Comparison of ENCODE assay signal across 23 mouse cellular contexts in genomic region chr5:13354913-13355312, GRCm38 (mm10).
DNase-seq lines count a peak whose midpoint lies in the region; ATAC-seq and TF ChIP-seq lines count a peak whose summit lies in the region.
"Had no signal": no experiment of that assay in that cellular context is flagged by ENCODE, and none has a peak within 500 bp of the region (broad histone marks: within the 10 kb centered on the region; RNA-seq: fewer than 3 reads in every experiment).

No protein-coding gene starts in this region.

- no peak overlapping the region for H3K9ac ChIP-seq in forebrain, postnatal 0 days
- H3K9ac ChIP-seq in forebrain, embryonic 14.5 days (ENCODE audit: low read length), result no peak overlapping the region
- H3K9ac ChIP-seq: forebrain, embryonic 13.5 days; hindbrain, embryonic 13.5 days; intestine, embryonic 15.5 days had no signal

- no peak for TF ChIP-seq CTCF in forebrain, postnatal 0 days (IDR thresholded peaks at IDR 0.05; ENCODE audit: low read depth)

- no peaks in the 10 kb centered on the region for H3K27me3 ChIP-seq in forebrain, postnatal 0 days (ENCODE audit: insufficient read depth, low read length)
- H3K27me3 ChIP-seq in forebrain, embryonic 14.5 days (replicated peaks; ENCODE audit: control insufficient read depth, insufficient read depth, low read length), result no peaks in the 10 kb centered on the region
- H3K27me3 ChIP-seq: forebrain, embryonic 13.5 days; hindbrain, embryonic 13.5 days; intestine, embryonic 15.5 days had no signal

- no peaks in the 10 kb centered on the region for H3K36me3 ChIP-seq in forebrain, postnatal 0 days (ENCODE audit: insufficient read depth)
- H3K36me3 ChIP-seq in forebrain, embryonic 14.5 days (ENCODE audit: control insufficient read depth, insufficient read depth, low read length), result no peaks in the 10 kb centered on the region
- H3K36me3 ChIP-seq: forebrain, embryonic 10.5 days; hindbrain, embryonic 10.5 days; hindbrain, embryonic 13.5 days; intestine, embryonic 15.5 days had no signal

- ATAC-seq in forebrain, postnatal 0 days, result peak; percentile 38; the same call in 1 of the 2 replicates
- ATAC-seq in forebrain, embryonic 14.5 days, result no peak
- ATAC-seq: activated CD4-positive, CD25-positive, alpha-beta regulatory T cell, adult 4 months; CD4-positive, CD25-positive, alpha-beta regulatory T cell, adult 4 months; forebrain, embryonic 13.5 days; hindbrain, embryonic 16.5 days; intestine, embryonic 15.5 days had no signal

- no peaks in the 10 kb centered on the region for H3K9me3 ChIP-seq in forebrain, postnatal 0 days (ENCODE audit: low read length)
- no peaks in the 10 kb centered on the region for H3K9me3 ChIP-seq in forebrain, embryonic 14.5 days (replicated peaks; ENCODE audit: control insufficient read depth, low read length)
- H3K9me3 ChIP-seq: forebrain, embryonic 10.5 days; forebrain, embryonic 13.5 days; hindbrain, embryonic 10.5 days; hindbrain, embryonic 13.5 days; intestine, embryonic 15.5 days had no signal

- H3K4me3 ChIP-seq in forebrain, postnatal 0 days (ENCODE audit: low read depth, low read length), result no peak overlapping the region
- no peak overlapping the region for H3K4me3 ChIP-seq in forebrain, embryonic 14.5 days (ENCODE audit: low read depth, low read length)
- H3K4me3 ChIP-seq: forebrain, embryonic 10.5 days; forebrain, embryonic 13.5 days; gastrocnemius, adult 2 months; hindbrain, embryonic 10.5 days; hindbrain, embryonic 13.5 days; intestine, embryonic 15.5 days had no signal

- no peaks in the 10 kb centered on the region for H3K4me1 ChIP-seq in forebrain, postnatal 0 days (ENCODE audit: insufficient read depth)
- no peaks in the 10 kb centered on the region for H3K4me1 ChIP-seq in forebrain, embryonic 14.5 days (ENCODE audit: control insufficient read depth, insufficient read depth, low read length)
- H3K4me1 ChIP-seq: forebrain, embryonic 10.5 days; forebrain, embryonic 13.5 days; hindbrain, embryonic 10.5 days; hindbrain, embryonic 13.5 days; intestine, embryonic 15.5 days had no signal

- H3K27ac ChIP-seq in forebrain, postnatal 0 days (ENCODE audit: low read depth, low read length), result no peak overlapping the region
- no peak overlapping the region for H3K27ac ChIP-seq in forebrain, embryonic 14.5 days (ENCODE audit: low read depth, low read length)
- H3K27ac ChIP-seq: forebrain, embryonic 10.5 days; forebrain, embryonic 13.5 days; gastrocnemius, adult 2 months; hindbrain, embryonic 10.5 days; hindbrain, embryonic 13.5 days; intestine, embryonic 15.5 days had no signal

- no peak overlapping the region for H3K4me2 ChIP-seq in forebrain, postnatal 0 days (ENCODE audit: low read depth)
- H3K4me2 ChIP-seq in forebrain, embryonic 14.5 days (ENCODE audit: low read length), result no peak overlapping the region
- H3K4me2 ChIP-seq: forebrain, embryonic 13.5 days; heart, embryonic 11.5 days; hindbrain, embryonic 13.5 days; intestine, embryonic 15.5 days had no signal

- 75% methylated on average over 1 of the region's 1 CpGs for WGBS in forebrain, postnatal 0 days
- WGBS in forebrain, embryonic 14.5 days, result 80% methylated on average over 1 of the region's 1 CpGs

- peak; percentile 5 for DNase-seq in forebrain, postnatal 0 days
- no peak for DNase-seq in forebrain, embryonic 14.5 days (ENCODE audit: low spot score)
- DNase-seq in right cerebral cortex, adult 18-20 months, result peak; percentile 18
- no peak for DNase-seq in right cerebral cortex, postnatal 25 days
- DNase-seq in telencephalon, adult 2 months (ENCODE audit: low read depth, low spot score), result peak; percentile 33
- DNase-seq in lung, adult 18-20 months, result no peak
- DNase-seq: adrenal gland, adult 8-10 months; adrenal gland, postnatal 25 days; cerebellum, adult 18-20 months; cerebellum, adult 9-10 months; cerebellum, postnatal 14 days; gastrocnemius, adult 2 months; gastrocnemius, postnatal 14 days; heart, adult 11 months had no signal

Comparison
In these comparisons a context has a peak if more than half of its experiments do, and no peak if none do; other contexts are left out.
1. DNase-seq: peak in forebrain, postnatal 0 days (single experiment), right cerebral cortex, adult 18-20 months (single experiment) and telencephalon, adult 2 months (single experiment); none in forebrain, embryonic 14.5 days (single experiment), right cerebral cortex, postnatal 25 days (single experiment) and lung, adult 18-20 months (0 of 2).